ENCODE assay signal across 8 mouse cellular contexts in genomic region chr7:100893249-100894056, GRCm38 (mm10). TPM values are rescaled to one million over a fixed set of nuclear protein-coding genes. Genes with fewer than 3 reads are reported as not detected.
DNase-seq lines count a peak whose midpoint lies in the region; ATAC-seq and TF ChIP-seq lines count a peak whose summit lies in the region.

No protein-coding gene starts in this region.

- H3K4me1 ChIP-seq in forebrain, embryonic 13.5 days: peaks cover 31% of the 10 kb centered on the region

- peak; percentile 17; the same call in 1 of the 2 replicates for ATAC-seq in forebrain, embryonic 13.5 days
- no peak for ATAC-seq in inflammation-experienced regulatory T-cells, adult 6 months

- DNase-seq in layer of hippocampus, adult 11-12 months (ENCODE audit: low spot score): peak; percentile 43
- DNase-seq in layer of hippocampus, adult 9-11 months: no peak
- peak; percentile 54 to 60 for DNase-seq in adrenal gland, postnatal 4 days (ENCODE audit: low spot score in 2 of 2)
- peak; percentile 46 to 49 for DNase-seq in kidney, postnatal 36 days
- DNase-seq in urinary bladder, postnatal 10 days (ENCODE audit: low spot score): no peak

- WGBS in forebrain, embryonic 13.5 days: 32% methylated on average over 20 of the region's 20 CpGs

- peak overlapping the region; percentile 57 for H3K4me3 ChIP-seq in forebrain, embryonic 13.5 days
- no peak overlapping the region for H3K4me3 ChIP-seq in myocyte

- peak overlapping the region; percentile 91 for H3K4me2 ChIP-seq in forebrain, embryonic 13.5 days
- no peak overlapping the region for H3K4me2 ChIP-seq in myocyte (ENCODE audit: low read depth)

- peak overlapping the region; percentile 51 for H3K27ac ChIP-seq in forebrain, embryonic 13.5 days

- H3K36me3 ChIP-seq in forebrain, embryonic 13.5 days (ENCODE audit: poor library complexity, severe bottlenecking): peaks cover 17% of the 10 kb centered on the region
- no peaks in the 10 kb centered on the region for H3K36me3 ChIP-seq in myocyte (ENCODE audit: control insufficient read depth, insufficient read depth)

- no peaks in the 10 kb centered on the region for H3K9me3 ChIP-seq in forebrain, embryonic 13.5 days (replicated peaks)

- H3K27me3 ChIP-seq in forebrain, embryonic 13.5 days: no peaks in the 10 kb centered on the region
- H3K27me3 ChIP-seq in myocyte (ENCODE audit: control insufficient read depth, insufficient read depth, insufficient read length): no peaks in the 10 kb centered on the region

- peak overlapping the region; percentile 78 for H3K9ac ChIP-seq in forebrain, embryonic 13.5 days

- TF ChIP-seq POLR2A in myocyte (IDR thresholded peaks at IDR 0.05; ENCODE audit: insufficient read length, low read depth): no peak

- H3ac ChIP-seq in myocyte (ENCODE audit: control insufficient read depth, insufficient read length): no peak overlapping the region

- peaks cover 13% of the 10 kb centered on the region for H3K79me2 ChIP-seq in myocyte (ENCODE audit: control insufficient read depth, insufficient read depth)

TF ChIP-seq in myocyte, 11 proteins besides CTCF, POLR2A, EP300 and RAD21:
- peak in 2 of 3 experiments; percentile 87 to 93 for TF ChIP-seq MYOD1 (IDR thresholded peaks at IDR 0.05; ENCODE audit: control insufficient read depth in 1 of 3, insufficient read length in 2 of 3, low read depth in 2 of 3)
- no peak for TF ChIP-seq CEBPB (IDR thresholded peaks at IDR 0.05; ENCODE audit: insufficient read depth, poor library complexity, severe bottlenecking)
- TF ChIP-seq TCF12 (IDR thresholded peaks at IDR 0.05; ENCODE audit: insufficient read depth, poor library complexity, severe bottlenecking): no peak
- no peak for TF ChIP-seq POLR2AphosphoS2 (IDR thresholded peaks at IDR 0.05; ENCODE audit: insufficient read length, low read depth)
- TF ChIP-seq TCF3 (IDR thresholded peaks at IDR 0.05; ENCODE audit: insufficient read length, low read depth): peak; percentile 24
- TF ChIP-seq REST (IDR thresholded peaks at IDR 0.05; ENCODE audit: insufficient read depth, insufficient read length): no peak
- TF ChIP-seq USF1 (IDR thresholded peaks at IDR 0.05; ENCODE audit: low read depth): no peak
- TF ChIP-seq MAX (IDR thresholded peaks at IDR 0.05; ENCODE audit: low read depth): no peak
- no peak for TF ChIP-seq SRF (IDR thresholded peaks at IDR 0.05; ENCODE audit: control insufficient read depth, insufficient read length, low read depth)
- TF ChIP-seq MYOG (IDR thresholded peaks at IDR 0.05; ENCODE audit: control insufficient read depth in 1 of 3, insufficient read depth in 1 of 3, insufficient read length in 2 of 3, low read depth in 2 of 3): peak in 2 of 3 experiments; percentile 72 to 89

RNA-seq across cellular contexts. Expression of gene Relt, which starts 30.2 kb away (rescaled TPM):
- total RNA-seq in adrenal gland, postnatal 4 days (2021): 1 to 10 TPM; 5.8 to 6.0 TPM
- polyA plus RNA-seq in forebrain, embryonic 13.5 days (2015; fragmentation: Nextera tagmentation; extraction: Ambion mirVana): 2.4 and 3.1 TPM in 2 replicates
- 6.5 TPM for polyA plus RNA-seq in myocyte (2012; fragmentation: generic; extraction: Trizol)
- polyA plus RNA-seq in inflammation-experienced regulatory T-cells, adult 6 months (2017; shearing (Covaris generic)): 10 to 100 TPM; 11.1 to 13.9 (median 12.3) TPM

RNA-seq across cellular contexts. Expression of gene Arhgef17, which starts 38.5 kb away (rescaled TPM):
- total RNA-seq in adrenal gland, postnatal 4 days (2021): 10 to 100 TPM; 73.3 to 79.3 TPM
- 4.4 and 4.7 TPM in 2 replicates for polyA plus RNA-seq in forebrain, embryonic 13.5 days (2015; fragmentation: Nextera tagmentation; extraction: Ambion mirVana)
- 24.7 TPM for polyA plus RNA-seq in myocyte (2012; fragmentation: generic; extraction: Trizol)
- polyA plus RNA-seq in inflammation-experienced regulatory T-cells, adult 6 months (2017; shearing (Covaris generic)): not detected

Comparison
In these comparisons a context has a peak if more than half of its experiments do, and no peak if none do; other contexts are left out.
1. DNase-seq: peak in layer of hippocampus, adult 11-12 months (single experiment), adrenal gland, postnatal 4 days (2 of 2) and kidney, postnatal 36 days (2 of 2); none in layer of hippocampus, adult 9-11 months (single experiment) and urinary bladder, postnatal 10 days (single experiment).